Mouse (Mus musculus) ovary, postnatal 10 days (tissue): ENCODE data around the gene Gm49396.

ENCODE experiments used
- DNase-seq: peaks from one replicate; pipeline ENCODE4 v3.0.0; 2022; ENCODE audit warnings: low spot score

The Gm49396 gene

DNA sequence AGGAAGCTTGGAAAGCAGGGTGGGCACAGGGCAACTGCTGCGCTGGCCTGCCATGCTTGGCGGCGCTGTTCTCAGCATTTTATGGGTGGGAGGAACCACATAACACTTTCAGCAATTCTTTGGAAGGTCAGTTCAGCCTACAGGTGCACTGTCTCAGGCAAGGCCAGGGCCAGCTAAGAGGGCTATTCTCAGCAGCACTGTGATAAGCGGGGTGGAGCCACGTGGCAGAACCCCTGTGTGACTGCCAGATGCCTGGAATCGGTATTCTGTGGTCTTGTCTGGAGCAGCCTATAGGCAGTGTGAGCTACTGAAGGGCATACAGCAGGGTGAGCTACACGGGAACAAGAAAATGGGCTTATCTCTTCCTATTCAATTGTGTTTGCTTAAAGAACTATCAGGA is 46.9 kb downstream of the Gm49396 start:
- DNase-seq, result no peak

DNA sequence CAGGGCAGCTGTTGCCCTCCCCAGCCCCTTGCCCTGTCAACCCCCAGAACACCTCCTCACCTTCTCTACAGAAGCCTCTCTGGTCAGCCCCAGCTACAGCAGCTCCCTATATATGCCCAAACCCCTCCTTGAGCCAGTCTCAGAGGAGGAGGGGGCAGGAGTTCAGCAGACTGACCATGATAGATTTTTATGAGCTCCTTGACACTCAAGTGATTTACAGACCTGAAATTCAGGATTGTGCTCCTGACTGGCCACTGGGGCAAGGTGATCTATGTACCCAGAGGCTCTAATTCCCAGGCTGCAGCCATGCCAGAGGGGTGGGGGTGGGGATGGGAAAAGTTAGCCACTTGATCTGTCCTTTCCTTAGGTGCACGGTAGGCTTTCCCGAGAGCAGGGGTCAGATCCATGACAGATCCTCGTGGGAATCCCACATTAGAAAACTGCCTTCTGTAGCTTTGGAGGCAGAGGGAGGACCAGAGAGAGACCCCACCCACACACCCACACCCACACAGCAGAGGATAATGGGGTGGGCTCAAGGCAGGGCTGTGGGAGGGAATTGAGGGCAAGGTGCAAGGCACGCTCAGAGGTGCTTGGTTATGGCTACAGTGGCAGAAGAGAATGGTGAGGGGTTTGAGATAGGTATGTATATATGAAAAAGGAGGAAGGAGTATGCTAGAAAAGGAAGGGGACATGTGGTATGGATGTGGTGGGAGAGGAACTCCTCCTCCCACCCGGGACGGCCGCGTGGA is 49.7 kb downstream of the Gm49396 start, which contains the start of gene Upk1a:
Upk1a (minus strand) TSS at position 194 of the 749 bp plus-strand sequence.
- no peak for DNase-seq

DNA sequence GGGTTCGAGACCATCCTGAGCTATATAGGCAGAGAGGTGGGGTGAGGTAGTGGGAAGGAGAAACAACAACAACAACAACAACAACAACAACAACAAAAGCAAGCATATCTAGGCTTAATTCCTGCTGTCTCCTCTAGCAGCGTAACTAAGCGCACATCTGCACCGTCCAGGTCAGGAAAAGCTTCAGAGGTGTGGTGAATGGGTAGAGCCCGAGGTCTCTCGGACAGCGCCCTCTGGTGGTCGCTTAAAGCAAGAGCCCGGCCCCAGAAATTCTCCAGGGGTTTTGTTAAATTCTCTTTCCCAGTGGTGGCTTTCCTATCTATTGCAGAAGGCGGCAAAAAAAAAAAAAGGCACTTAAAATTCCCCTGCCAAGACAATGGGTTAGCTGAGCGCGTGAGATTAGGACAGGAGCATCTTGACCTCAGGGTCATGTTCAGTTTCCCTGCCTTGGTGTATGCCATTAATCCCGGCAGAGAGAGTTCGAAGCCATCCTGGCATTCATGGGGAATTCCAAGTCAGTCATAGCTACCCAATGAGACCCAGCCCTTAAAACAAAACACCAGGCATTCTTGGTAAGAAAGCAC is 50.5 kb downstream of the Gm49396 start:
- DNase-seq, result no peak

DNA sequence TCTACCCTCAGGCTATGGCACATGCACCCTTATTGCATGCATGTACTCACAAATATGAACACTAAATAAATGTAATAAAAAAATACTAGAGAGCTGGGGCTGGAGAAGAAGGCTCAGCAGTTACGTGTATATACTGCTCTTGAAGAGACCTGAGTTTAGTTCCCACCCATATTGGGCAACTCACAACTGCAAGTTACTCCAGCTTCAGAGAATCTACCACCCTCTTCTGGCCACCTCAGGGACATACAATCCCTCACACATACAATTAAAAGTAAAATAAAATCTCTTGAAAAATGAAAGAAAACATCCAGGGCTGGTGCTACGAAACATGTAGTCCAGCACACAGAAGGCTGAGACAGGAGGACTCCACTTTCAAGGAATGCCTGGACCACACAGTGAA is 51.3 kb downstream of the Gm49396 start:
- no peak for DNase-seq

DNA sequence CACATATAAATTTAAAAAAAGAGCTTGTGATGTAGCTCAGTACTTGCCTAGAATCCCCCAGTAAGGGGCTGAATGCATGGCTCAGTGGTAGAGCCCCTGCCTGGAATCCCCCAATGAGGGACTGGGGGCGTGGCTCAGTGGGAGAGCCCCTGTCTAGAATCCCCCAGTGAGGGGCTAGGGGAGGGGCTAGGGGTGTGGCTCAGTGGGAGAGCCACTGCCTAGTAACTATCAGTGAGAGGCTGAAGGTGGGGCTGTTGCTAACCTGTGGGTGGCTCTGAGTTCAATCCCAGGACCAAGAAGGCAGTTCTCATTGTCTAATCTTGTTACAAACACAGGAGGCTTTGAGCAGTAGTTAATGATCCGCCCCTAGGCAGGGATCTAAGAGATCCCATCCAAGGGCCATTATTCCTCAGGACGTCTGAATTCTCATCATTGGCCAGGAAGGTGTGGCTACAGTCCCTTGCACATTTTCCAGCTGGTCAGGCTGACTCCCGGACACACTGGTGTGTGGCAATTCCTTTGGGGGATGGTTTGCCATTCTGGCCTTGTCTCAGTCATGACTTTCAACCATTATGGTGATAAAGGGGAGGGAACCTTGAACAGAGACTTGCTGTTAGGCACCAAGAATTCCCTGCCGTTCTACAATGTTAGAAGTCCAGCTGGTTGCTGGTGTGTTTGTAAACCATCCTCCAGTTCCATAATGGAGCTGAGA is 52.1 kb downstream of the Gm49396 start:
- no peak for DNase-seq
